Mouse (Mus musculus): Measurements from ENCODE around the gene Vav2. TPM values are rescaled to one million over a fixed set of nuclear protein-coding genes. Genes with fewer than 3 reads are reported as not detected.

Gene Vav2
- total RNA-seq, 2 experiments from 2014 or later = 30.9 to 34.5 TPM

GRCm38 (mm10) chr2:27373349-27373748, 53.5 kb downstream of the Vav2 start:
- no peak for DNase-seq (ENCODE audit: low spot score in 2 of 2)

- no peak for DNase-seq (ENCODE audit: low spot score in 2 of 2)
Measured at GRCm38 (mm10) chr2:27371450-27371849, 55.4 kb downstream of the Vav2 start.

- DNase-seq (ENCODE audit: low spot score in 2 of 2) = no peak
Measured at GRCm38 (mm10) chr2:27368980-27369379, 57.9 kb downstream of the Vav2 start.

- no peak for DNase-seq (ENCODE audit: low spot score in 2 of 2)
Measured at GRCm38 (mm10) chr2:27365296-27365695, 61.5 kb downstream of the Vav2 start.

- no peak for DNase-seq (ENCODE audit: low spot score in 2 of 2)
Measured at GRCm38 (mm10) chr2:27361786-27362185, 65.0 kb downstream of the Vav2 start.

- DNase-seq (ENCODE audit: low spot score in 2 of 2) = no peak
Measured at GRCm38 (mm10) chr2:27358461-27358860, 68.4 kb downstream of the Vav2 start.

GRCm38 (mm10) chr2:27355684-27356083, 71.1 kb downstream of the Vav2 start:
- no peak for DNase-seq (ENCODE audit: low spot score in 2 of 2)

GRCm38 (mm10) chr2:27354610-27355211, 72.1 kb downstream of the Vav2 start:
- DNase-seq (ENCODE audit: low spot score in 2 of 2) = no peak

GRCm38 (mm10) chr2:27352720-27353119, 74.1 kb downstream of the Vav2 start:
- no peak for DNase-seq (ENCODE audit: low spot score in 2 of 2)

- no peak for DNase-seq (ENCODE audit: low spot score in 2 of 2)
Measured at GRCm38 (mm10) chr2:27350371-27350770, 76.5 kb downstream of the Vav2 start.

GRCm38 (mm10) chr2:27343984-27344453, 82.8 kb downstream of the Vav2 start:
- no peak for DNase-seq (ENCODE audit: low spot score in 2 of 2)

- no peak for DNase-seq (ENCODE audit: low spot score in 2 of 2)
Measured at GRCm38 (mm10) chr2:27340682-27341081, 86.2 kb downstream of the Vav2 start.

- no peak for DNase-seq (ENCODE audit: low spot score in 2 of 2)
Measured at GRCm38 (mm10) chr2:27339051-27339450, 87.8 kb downstream of the Vav2 start.

- no peak for DNase-seq (ENCODE audit: low spot score in 2 of 2)
Measured at GRCm38 (mm10) chr2:27337261-27337660, 89.6 kb downstream of the Vav2 start.

- no peak for DNase-seq (ENCODE audit: low spot score in 2 of 2)
Measured at GRCm38 (mm10) chr2:27336600-27336999, 90.2 kb downstream of the Vav2 start.

- no peak for DNase-seq (ENCODE audit: low spot score in 2 of 2)
Measured at GRCm38 (mm10) chr2:27334816-27335215, 92.0 kb downstream of the Vav2 start.

GRCm38 (mm10) chr2:27331560-27331959, 95.3 kb downstream of the Vav2 start:
- DNase-seq (ENCODE audit: low spot score in 2 of 2) = no peak

- DNase-seq (ENCODE audit: low spot score in 2 of 2) = no peak
Measured at GRCm38 (mm10) chr2:27330446-27330845, 96.4 kb downstream of the Vav2 start.

- peak in 1 of 2 experiments; percentile 41 for DNase-seq (ENCODE audit: low spot score in 2 of 2)
Measured at GRCm38 (mm10) chr2:27329386-27330060, 97.3 kb downstream of the Vav2 start.

GRCm38 (mm10) chr2:27328613-27329041, 98.2 kb downstream of the Vav2 start:
- DNase-seq (ENCODE audit: low spot score in 2 of 2) = no peak

GRCm38 (mm10) chr2:27327886-27328285, 98.9 kb downstream of the Vav2 start:
- DNase-seq (ENCODE audit: low spot score in 2 of 2) = no peak

- no peak for DNase-seq (ENCODE audit: low spot score in 2 of 2)
Measured at GRCm38 (mm10) chr2:27327076-27327475, 99.8 kb downstream of the Vav2 start.

- no peak for DNase-seq (ENCODE audit: low spot score in 2 of 2)
Measured at GRCm38 (mm10) chr2:27326357-27326756, 100.5 kb downstream of the Vav2 start.

Measured in adrenal gland, postnatal 4 days (tissue).